Mouse (Mus musculus) heart, adult 8-10 months (tissue): Measurements from ENCODE around the gene Tmco5. TPM values are rescaled to one million over a fixed set of nuclear protein-coding genes. Genes with fewer than 3 reads are reported as not detected.
"Not testable (repeated sequence)": the region's sequence is repeated elsewhere in the genome, so short reads cannot be mapped to it uniquely, and the experiment has no call there.

ENCODE experiments used
- DNase-seq: peaks from one replicate; pipeline ENCODE4 v3.0.0; 2022; ENCODE audit warnings: low spot score
- total RNA-seq, 4 experiments: library from RNA; stranded (reverse); gene quantifications; 2 replicates each; pipeline ENCODE4 v1.2.4; 2022

The Tmco5 gene
- total RNA-seq, 4 experiments from 2014 or later = not detected

GRCm38 (mm10) chr2:116922580-116923500, 44.3 kb downstream of the Tmco5 start:
- no peak for DNase-seq

GRCm38 (mm10) chr2:116923684-116924083, 45.2 kb downstream of the Tmco5 start:
- no peak for DNase-seq

- DNase-seq = no peak
Measured at GRCm38 (mm10) chr2:116924292-116924691, 45.8 kb downstream of the Tmco5 start.

DNA sequence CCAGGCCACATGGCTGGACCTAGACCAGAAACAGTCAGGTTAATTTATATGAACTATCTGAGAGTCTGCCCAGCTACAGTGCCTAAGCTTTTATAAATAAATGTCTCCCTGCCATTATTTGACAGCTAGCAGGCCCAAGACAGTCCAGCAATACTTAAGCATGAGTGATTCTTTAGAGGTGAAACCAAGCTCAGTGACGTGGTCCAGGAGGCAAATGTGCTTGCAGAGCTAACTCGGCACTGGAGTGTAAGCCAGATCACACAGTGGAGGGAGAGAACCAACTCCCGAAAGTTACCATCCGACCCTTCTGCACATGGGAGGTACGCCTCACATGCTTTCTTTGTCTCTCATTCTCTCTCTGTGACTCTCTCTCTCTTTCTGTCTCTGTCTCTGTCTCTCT, 46.7 kb downstream of the Tmco5 start:
- no peak for DNase-seq

DNA sequence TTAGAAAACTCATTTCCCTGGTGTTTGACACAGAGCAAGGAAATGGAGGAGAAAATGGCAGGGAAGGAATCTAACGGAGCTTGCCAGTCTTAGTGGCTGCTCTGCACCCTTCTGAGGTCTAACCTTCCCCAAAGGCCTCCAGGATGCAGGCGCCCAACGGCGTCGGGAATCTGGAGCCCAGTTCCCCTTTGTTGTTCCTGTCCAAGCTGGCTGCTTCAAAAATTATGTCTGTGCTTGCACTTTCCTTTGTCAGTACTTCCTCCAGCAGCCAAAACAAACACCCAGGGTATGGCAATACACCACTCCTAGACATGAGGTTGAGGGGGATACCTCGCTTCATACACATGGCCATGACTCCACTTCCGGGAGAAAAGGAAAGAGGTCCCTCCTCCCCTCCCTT, 53.7 kb downstream of the Tmco5 start:
- DNase-seq = peak; percentile 46

DNA sequence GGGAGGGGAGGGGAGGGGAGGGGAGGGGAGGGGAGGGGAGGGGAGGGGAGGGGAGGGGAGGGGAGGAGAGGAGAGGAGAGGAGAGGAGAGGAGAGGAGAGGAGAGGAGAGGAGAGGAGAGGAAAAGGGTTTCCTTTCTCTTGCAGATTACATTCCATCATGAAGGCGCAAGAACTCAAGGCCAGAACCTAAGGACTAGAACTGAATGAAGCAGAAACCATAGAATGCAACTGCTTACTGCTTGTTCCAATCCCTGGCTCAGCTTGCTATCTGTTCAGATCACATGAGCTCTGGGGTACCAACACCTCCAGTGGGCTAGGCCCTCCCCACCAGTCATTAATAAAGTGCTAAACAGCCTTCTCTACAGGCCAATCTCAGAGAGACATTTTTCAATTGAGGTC, 55.7 kb downstream of the Tmco5 start:
- not testable (repeated sequence) for DNase-seq

DNA sequence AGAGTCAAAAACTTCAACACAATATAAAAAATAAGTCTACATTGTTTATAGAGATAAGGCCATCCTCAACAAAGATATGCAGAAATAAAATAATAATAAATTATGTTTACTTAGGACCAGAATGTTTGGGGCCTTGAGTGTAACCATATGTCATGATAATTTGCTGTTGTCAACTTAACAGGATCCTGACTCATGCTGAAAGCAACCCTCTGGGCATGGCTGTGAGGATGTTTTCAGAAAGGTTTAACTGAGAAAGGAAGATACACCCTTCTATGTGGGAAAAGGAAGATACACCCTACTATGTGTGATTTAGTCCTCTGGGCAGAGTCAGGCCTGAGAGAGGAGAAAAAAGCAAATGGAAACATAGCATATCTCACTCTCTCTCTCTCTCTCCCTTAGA, 56.3 kb downstream of the Tmco5 start:
- no peak for DNase-seq

DNA sequence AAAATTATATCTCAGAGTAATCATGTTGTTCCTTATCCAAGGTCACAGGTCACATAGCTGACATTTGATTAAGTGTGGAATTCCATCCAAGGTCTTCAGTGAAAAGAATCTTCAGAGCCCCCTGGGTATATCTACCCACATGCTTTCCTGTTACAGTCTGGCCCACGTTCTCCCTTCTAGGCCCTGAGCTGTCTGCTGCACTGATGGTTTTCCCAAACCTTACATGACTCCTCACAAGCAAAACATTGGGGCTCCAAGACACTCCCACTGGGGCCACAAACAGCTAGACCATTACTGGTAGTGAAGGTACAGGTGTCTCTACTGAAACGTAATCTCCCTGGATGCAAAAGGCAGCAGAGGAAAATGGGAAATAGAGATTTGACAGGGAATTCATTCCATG, 57.9 kb downstream of the Tmco5 start:
- no peak for DNase-seq

GRCm38 (mm10) chr2:116937166-116937565, 58.7 kb downstream of the Tmco5 start:
- no peak for DNase-seq

- DNase-seq = no peak
Measured at GRCm38 (mm10) chr2:116941816-116942215, 63.3 kb downstream of the Tmco5 start.

Other genes starting within 250 kb of the Tmco5 start
- 10 to 100 TPM in 3 of 4 experiments, 1 to 10 TPM in 1; 9.7 to 13.8 (median 13.0) TPM for gene Spred1, start 242.7 kb downstream of the Tmco5 start, total RNA-seq